Mouse (Mus musculus) gastrocnemius, postnatal 14 days (tissue): ENCODE measurements around the gene Ugt3a2. TPM values are rescaled to one million over a fixed set of nuclear protein-coding genes. Genes with fewer than 3 reads are reported as not detected.

ENCODE experiments used
- DNase-seq: peaks from one replicate; pipeline ENCODE4 v3.0.0; 2021; ENCODE audit warnings: mixed read lengths
- intact Hi-C: fragments of 180-260 bp; cut with DNase I; formaldehyde crosslinking; loops from one replicate; pipeline ENCODE4 v1.15.1; 2025; ENCODE audit warnings: low total_unique reads
- long read RNA-seq, 2 experiments: library from polyadenylated mRNA; stranded (forward); transcript quantifications; one replicate each; pipeline ENCODE4 v2.0.0; 2021
- total RNA-seq, 2 experiments: library from RNA; stranded (reverse); gene quantifications; 2 replicates each; pipeline ENCODE4 v1.2.3; 2021

The Ugt3a2 gene
- not detected for total RNA-seq
- long read RNA-seq, experiment 1, result 0 reads
- long read RNA-seq, experiment 2, result 0 reads

GRCm38 (mm10) chr15:9335341-9335740 lies at the start of gene Ugt3a2:
Gene Ugt3a2, plus strand, starts transcription at chr15:9335550.
- no peak for DNase-seq
- intact Hi-C loops, result loop anchor here (10.0 kb wide), 1 partner anchor 51 kb away; no protein-coding TSS in a partner anchor

GRCm38 (mm10) chr15:9289660-9290059 lies 45.7 kb upstream of the Ugt3a2 start:
- DNase-seq, result no peak
- intact Hi-C loops, result loop anchor here (10.0 kb wide), 1 partner anchor 45 kb away; the partner anchor contains the start of gene Ugt3a2

- intact Hi-C loops, result no loop called here
These were observed 29.2 kb upstream of the Ugt3a2 start for GRCm38 (mm10) chr15:9305978-9306692.

GRCm38 (mm10) chr15:9334596-9334995 lies 754 bp upstream of the Ugt3a2 start:
- intact Hi-C loops, result loop anchor here (10.0 kb wide), 1 partner anchor 50 kb away; no protein-coding TSS in a partner anchor

More at GRCm38 (mm10) chr15:9305978-9306692, 29.2 kb upstream of the Ugt3a2 start:
- no peak for DNase-seq

GRCm38 (mm10) chr15:9336616-9337015 lies 1.3 kb downstream of the Ugt3a2 start:
- intact Hi-C loops, result loop anchor here (10.0 kb wide), 1 partner anchor 52 kb away; no protein-coding TSS in a partner anchor
- no peak for DNase-seq

More at GRCm38 (mm10) chr15:9334596-9334995, 754 bp upstream of the Ugt3a2 start:
- no peak for DNase-seq

- intact Hi-C loops, result loop anchor here (10.0 kb wide), 1 partner anchor 52 kb away; no protein-coding TSS in a partner anchor
- DNase-seq, result no peak
These were observed 1.7 kb downstream of the Ugt3a2 start for GRCm38 (mm10) chr15:9337021-9337420.

GRCm38 (mm10) chr15:9348739-9349138 lies 13.4 kb downstream of the Ugt3a2 start:
- DNase-seq, result no peak
- intact Hi-C loops, result no loop called here

GRCm38 (mm10) chr15:9362801-9363200 lies 27.5 kb downstream of the Ugt3a2 start:
- intact Hi-C loops, result no loop called here
- DNase-seq, result no peak

GRCm38 (mm10) chr15:9368774-9369173 lies 33.4 kb downstream of the Ugt3a2 start:
- DNase-seq, result no peak
- intact Hi-C loops, result no loop called here

GRCm38 (mm10) chr15:9376281-9376680 lies 40.9 kb downstream of the Ugt3a2 start:
- DNase-seq, result peak; percentile 15

GRCm38 (mm10) chr15:9409475-9409874 lies 74.1 kb downstream of the Ugt3a2 start:
- intact Hi-C loops, result no loop called here
- DNase-seq, result no peak

More at GRCm38 (mm10) chr15:9376281-9376680, 40.9 kb downstream of the Ugt3a2 start:
- intact Hi-C loops, result no loop called here

Other genes with a start within 250 kb of the Ugt3a2 start
- gene Lmbrd2, start 195.0 kb upstream of the Ugt3a2 start, total RNA-seq, result 10 to 100 TPM; 12.7 to 14.6 TPM
- gene Skp2, start 180.1 kb upstream of the Ugt3a2 start, total RNA-seq, result 1 to 10 TPM; 2.0 to 2.6 TPM
- not detected for gene Ugt3a1, start 58.7 kb upstream of the Ugt3a2 start, total RNA-seq
- gene Capsl, start 100.5 kb downstream of the Ugt3a2 start, total RNA-seq, result not detected
- under 1 TPM; 0.25 to 0.35 TPM for gene Il7r, start 194.6 kb downstream of the Ugt3a2 start, total RNA-seq